Mouse (Mus musculus): ENCODE measurements at regions not wholly inside any gene's neighbourhood (a gene's known extent, or its start where the extent isn't known, plus 50 kb on each side); places are given as distances from the start of the nearest gene placed in this dataset.

GRCm38 (mm10) chr12:9487674-9488413, 82.1 kb upstream of the Osr1 start:
- dilution Hi-C loops (cut with MboI; ENCODE audit: extremely low pct_ligation_motif_present, extremely low pct_unique_long_range_greater_than_20kb, low sequenced_read_pairs), result no loop called here
- Histone ChIP-seq H3K27ac (ENCODE audit: insufficient read depth, low read depth) (no peak overlapping the region), H3K9ac (ENCODE audit: insufficient read depth, low read depth) (no peak overlapping the region), H3K79me2 (replicated peaks; ENCODE audit: control insufficient read depth, extremely low read depth, insufficient read depth, poor library complexity, severe bottlenecking) (no peaks in the 10 kb centered on the region), H3K9me3 (replicated peaks; ENCODE audit: low read length) (peaks cover 3% of the 10 kb centered on the region), H3K27me3 (replicated peaks) (no peaks in the 10 kb centered on the region), H3K36me3 (replicated peaks in 1 of 2; ENCODE audit: control insufficient read depth in 1 of 2, insufficient read depth in 1 of 2, low read length in 1 of 2) (no peaks in the 10 kb centered on the region), H3K4me1 (ENCODE audit: control insufficient read depth in 1 of 2, insufficient read depth in 2 of 2) (no peaks in the 10 kb centered on the region), H3K4me3 (replicated peaks in 1 of 3; ENCODE audit: low read depth in 2 of 3, low read length in 2 of 3, poor library complexity in 1 of 3) (no peak overlapping the region), H3K4me2 (ENCODE audit: insufficient read depth, low read depth, poor library complexity, severe bottlenecking) (no peak overlapping the region)
- TF ChIP-seq ETS1 (conservative IDR thresholded peaks at IDR 0.05; ENCODE audit: low read depth, low read length) (no peak), ZMIZ1 (IDR thresholded peaks at IDR 0.05; ENCODE audit: low read depth, low read length) (no peak), USF1 (IDR thresholded peaks at IDR 0.05; ENCODE audit: low read depth, low read length) (no peak), EP300 (IDR thresholded peaks at IDR 0.05; ENCODE audit: low read length) (no peak), BHLHE40 (IDR thresholded peaks at IDR 0.05; ENCODE audit: low read depth, low read length) (no peak), UBTF (IDR thresholded peaks at IDR 0.05; ENCODE audit: low read depth, low read length) (no peak), TBP (conservative IDR thresholded peaks at IDR 0.05; ENCODE audit: low read depth, low read length) (no peak), MEF2A (IDR thresholded peaks at IDR 0.05; ENCODE audit: borderline replicate concordance, low read depth, low read length) (no peak), NRF1 (IDR thresholded peaks at IDR 0.05; ENCODE audit: low read depth, low read length) (no peak), CTCF (conservative IDR thresholded peaks at IDR 0.05 in 1 of 2, IDR thresholded peaks at IDR 0.05 in 1 of 2; ENCODE audit: low read depth in 2 of 2, low read length in 2 of 2) (no peak), TCF12 (IDR thresholded peaks at IDR 0.05; ENCODE audit: low read depth, low read length) (no peak), SMC3 (IDR thresholded peaks at IDR 0.05; ENCODE audit: low read depth, low read length) (no peak), IRF4 (IDR thresholded peaks at IDR 0.05; ENCODE audit: low read depth, low read length) (no peak), MYC (IDR thresholded peaks at IDR 0.05; ENCODE audit: low read depth, low read length) (no peak), GABPA (IDR thresholded peaks at IDR 0.05; ENCODE audit: insufficient replicate concordance, low read depth, low read length) (no peak)
- in situ Hi-C loops (cut with MboI; ENCODE audit: low pct_ligation_motif_present, low pct_unique_long_range_greater_than_20kb, low sequenced_read_pairs), result no loop called here
- DNase-seq (ENCODE audit: extremely low read depth), result no peak

- no peak for DNase-seq (ENCODE audit: extremely low read depth)
- in situ Hi-C loops (cut with MboI; ENCODE audit: low pct_ligation_motif_present, low pct_unique_long_range_greater_than_20kb, low sequenced_read_pairs), result no loop called here
- Histone ChIP-seq H3K79me2 (replicated peaks; ENCODE audit: control insufficient read depth, extremely low read depth, insufficient read depth, poor library complexity, severe bottlenecking) (no peaks in the 10 kb centered on the region), H3K4me2 (ENCODE audit: insufficient read depth, low read depth, poor library complexity, severe bottlenecking) (no peak overlapping the region), H3K9me3 (replicated peaks; ENCODE audit: low read length) (no peaks in the 10 kb centered on the region), H3K4me1 (ENCODE audit: control insufficient read depth in 1 of 2, insufficient read depth in 2 of 2) (peaks cover 0 to 4% of the 10 kb centered on the region in 2 experiments; a peak in 1 of 4 replicates), H3K9ac (ENCODE audit: insufficient read depth, low read depth) (no peak overlapping the region), H3K4me3 (replicated peaks in 1 of 3; ENCODE audit: low read depth in 2 of 3, low read length in 2 of 3, poor library complexity in 1 of 3) (no peak overlapping the region), H3K27me3 (replicated peaks) (no peaks in the 10 kb centered on the region), H3K36me3 (replicated peaks in 1 of 2; ENCODE audit: control insufficient read depth in 1 of 2, insufficient read depth in 1 of 2, low read length in 1 of 2) (no peaks in the 10 kb centered on the region), H3K27ac (ENCODE audit: insufficient read depth, low read depth) (no peak overlapping the region)
- dilution Hi-C loops (cut with MboI; ENCODE audit: extremely low pct_ligation_motif_present, extremely low pct_unique_long_range_greater_than_20kb, low sequenced_read_pairs), result no loop called here
- TF ChIP-seq MAFK (IDR thresholded peaks at IDR 0.05; ENCODE audit: insufficient replicate concordance, low read length) (no peak), MYC (IDR thresholded peaks at IDR 0.05; ENCODE audit: low read depth, low read length) (no peak), JUN (IDR thresholded peaks at IDR 0.05; ENCODE audit: insufficient read depth, low read depth, low read length) (no peak), USF1 (IDR thresholded peaks at IDR 0.05; ENCODE audit: low read depth, low read length) (no peak), PAX5 (IDR thresholded peaks at IDR 0.05; ENCODE audit: low read length) (no peak), NRF1 (IDR thresholded peaks at IDR 0.05; ENCODE audit: low read depth, low read length) (no peak)
Observed at GRCm38 (mm10) chr12:9513926-9514325, 56.0 kb upstream of the Osr1 start.
